In the genomic region with DNA sequence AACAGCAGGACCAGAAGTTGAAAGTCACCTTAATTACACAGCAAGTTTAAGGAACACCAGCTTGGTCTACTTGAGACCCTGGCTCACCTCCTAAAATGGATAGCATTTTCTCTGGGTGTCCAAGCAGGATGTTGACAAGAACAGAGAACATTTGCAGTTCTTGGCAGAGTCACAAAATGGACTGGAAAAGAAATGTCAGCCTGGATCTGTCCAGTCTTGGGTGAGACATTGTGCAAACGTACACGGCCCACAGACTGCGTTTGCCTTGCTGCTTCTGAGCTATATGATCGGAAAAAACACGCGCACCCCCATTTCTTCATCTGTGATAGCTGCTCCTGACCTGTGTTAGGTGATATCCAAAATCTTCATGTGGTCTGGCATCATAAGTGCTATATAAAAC, we compare ENCODE assay signal across 17 mouse cellular contexts. TPM values are rescaled to one million over a fixed set of nuclear protein-coding genes. Genes with fewer than 3 reads are reported as not detected.
A peak's percentile ranks its signal among the peaks of the same experiment; 100 is the strongest.
DNase-seq lines count a peak whose midpoint lies in the region; ATAC-seq and TF ChIP-seq lines count a peak whose summit lies in the region.
"Had no signal": no experiment of that assay in that cellular context is flagged by ENCODE, and none has a peak within 500 bp of the region (broad histone marks: within the 10 kb centered on the region; RNA-seq: fewer than 3 reads in every experiment).

No protein-coding gene starts in this region.

- TF ChIP-seq EP300 in stomach, postnatal 0 days (optimal IDR thresholded peaks at IDR 0.05) = no peak

- 0 out of 2 replicates have a peak, but pooled peaks cover 6% of the 10 kb centered on the region for H3K4me1 ChIP-seq in heart, embryonic 10.5 days
- H3K4me1 ChIP-seq in heart, embryonic 11.5 days (ENCODE audit: control insufficient read depth, insufficient read depth, low read length) = no peaks in the 10 kb centered on the region
- H3K4me1 ChIP-seq in lung, embryonic 15.5 days = peaks cover 10% of the 10 kb centered on the region
- peaks cover 3% of the 10 kb centered on the region; the same call in 1 of the 2 replicates for H3K4me1 ChIP-seq in lung, adult 2 months (ENCODE audit: control insufficient read depth, insufficient read depth, low read length)
- H3K4me1 ChIP-seq in lung, embryonic 16.5 days (replicated peaks; ENCODE audit: control insufficient read depth, insufficient read depth, low read length) = peaks cover 11% of the 10 kb centered on the region
- no peaks in the 10 kb centered on the region for H3K4me1 ChIP-seq in stomach, postnatal 0 days (replicated peaks; ENCODE audit: control insufficient read depth, insufficient read depth)
- H3K4me1 ChIP-seq: liver, embryonic 15.5 days had no signal

- intact Hi-C loops in gastrocnemius, postnatal 14 days (cut with DNase I; ENCODE audit: low total_unique reads) = no loop called here

- H3K4me3 ChIP-seq in heart, embryonic 10.5 days = no peak overlapping the region
- H3K4me3 ChIP-seq in heart, embryonic 11.5 days (ENCODE audit: low read depth, low read length) = no peak overlapping the region
- H3K4me3 ChIP-seq in lung, embryonic 15.5 days = no peak overlapping the region
- no peak overlapping the region for H3K4me3 ChIP-seq in lung, adult 2 months (replicated peaks; ENCODE audit: extremely low read depth, low read depth, low read length)
- no peak overlapping the region for H3K4me3 ChIP-seq in lung, embryonic 16.5 days (ENCODE audit: low read length)
- no peak overlapping the region for H3K4me3 ChIP-seq in stomach, postnatal 0 days (ENCODE audit: low read depth, low read length)
- H3K4me3 ChIP-seq: hindbrain, embryonic 15.5 days; liver, embryonic 15.5 days; midbrain, embryonic 12.5 days had no signal

- no peaks in the 10 kb centered on the region for H3K9me3 ChIP-seq in heart, embryonic 10.5 days
- H3K9me3 ChIP-seq in heart, embryonic 11.5 days (replicated peaks; ENCODE audit: control insufficient read depth, low read length) = no peaks in the 10 kb centered on the region
- H3K9me3 ChIP-seq in lung, embryonic 15.5 days = no peaks in the 10 kb centered on the region
- no peaks in the 10 kb centered on the region for H3K9me3 ChIP-seq in lung, embryonic 16.5 days (ENCODE audit: control insufficient read depth, low read length)
- H3K9me3 ChIP-seq in stomach, postnatal 0 days (ENCODE audit: control insufficient read depth, low read length) = no peaks in the 10 kb centered on the region
- H3K9me3 ChIP-seq: G1E; hindbrain, embryonic 15.5 days; liver, embryonic 15.5 days; midbrain, embryonic 12.5 days had no signal

- TF ChIP-seq CTCF in lung, adult 2 months (IDR thresholded peaks at IDR 0.05; ENCODE audit: insufficient read depth, low read length) = no peak
- TF ChIP-seq CTCF in stomach, postnatal 0 days (IDR thresholded peaks at IDR 0.05; ENCODE audit: low read depth) = no peak

- 91% methylated on average over 6 of the region's 6 CpGs for WGBS in heart, embryonic 10.5 days
- 78% methylated on average over 6 of the region's 6 CpGs for WGBS in heart, embryonic 11.5 days (ENCODE audit: insufficient replicate concordance)
- WGBS in lung, embryonic 15.5 days = 37% methylated on average over 6 of the region's 6 CpGs
- WGBS in lung, adult 2 months = 43% methylated on average over 6 of the region's 6 CpGs
- WGBS in lung, embryonic 16.5 days = 46% methylated on average over 6 of the region's 6 CpGs
- WGBS in stomach, postnatal 0 days = 39% methylated on average over 6 of the region's 6 CpGs

- no peak for TF ChIP-seq POLR2A in lung, adult 2 months (IDR thresholded peaks at IDR 0.05; ENCODE audit: borderline replicate concordance, extremely low read depth, low read depth, low read length)

- DNase-seq in heart, embryonic 10.5 days (ENCODE audit: low spot score) = peak; percentile 58
- no peak for DNase-seq in lung, adult 2 months
- no peak for DNase-seq in stomach, postnatal 0 days (ENCODE audit: low spot score)
- no peak for DNase-seq in gastrocnemius, postnatal 14 days
- DNase-seq: cerebellum, adult 8-10 months; right cerebral cortex, postnatal 4 days; thymus, adult 18-20 months had no signal

- no peak overlapping the region for H3K4me2 ChIP-seq in heart, embryonic 11.5 days
- no peak overlapping the region for H3K4me2 ChIP-seq in lung, embryonic 15.5 days
- H3K4me2 ChIP-seq in lung, embryonic 16.5 days (ENCODE audit: low read depth, low read length) = no peak overlapping the region
- H3K4me2 ChIP-seq in stomach, postnatal 0 days (replicated peaks; ENCODE audit: low read depth) = no peak overlapping the region
- H3K4me2 ChIP-seq: hindbrain, embryonic 15.5 days; liver, embryonic 15.5 days; midbrain, embryonic 12.5 days had no signal

- no peaks in the 10 kb centered on the region for H3K36me3 ChIP-seq in heart, embryonic 10.5 days
- H3K36me3 ChIP-seq in heart, embryonic 11.5 days (ENCODE audit: control insufficient read depth, insufficient read depth, low read length) = no peaks in the 10 kb centered on the region
- no peaks in the 10 kb centered on the region for H3K36me3 ChIP-seq in lung, embryonic 15.5 days
- H3K36me3 ChIP-seq in lung, embryonic 16.5 days (ENCODE audit: control insufficient read depth, insufficient read depth, low read length) = no peaks in the 10 kb centered on the region
- H3K36me3 ChIP-seq in stomach, postnatal 0 days (ENCODE audit: control insufficient read depth, insufficient read depth, low read length) = no peaks in the 10 kb centered on the region
- H3K36me3 ChIP-seq: G1E; hindbrain, embryonic 15.5 days; liver, embryonic 15.5 days; midbrain, embryonic 12.5 days had no signal

- no peak overlapping the region for H3K27ac ChIP-seq in heart, embryonic 10.5 days
- no peak overlapping the region for H3K27ac ChIP-seq in heart, embryonic 11.5 days (ENCODE audit: low read depth, low read length)
- H3K27ac ChIP-seq in lung, embryonic 15.5 days = peak overlapping the region; percentile 76
- H3K27ac ChIP-seq in lung, embryonic 16.5 days (ENCODE audit: low read length) = peak overlapping the region; percentile 77
- H3K27ac ChIP-seq in stomach, postnatal 0 days (replicated peaks) = peak overlapping the region; percentile 89
- H3K27ac ChIP-seq: hindbrain, embryonic 15.5 days; liver, embryonic 15.5 days; midbrain, embryonic 12.5 days had no signal

- no peaks in the 10 kb centered on the region for H3K27me3 ChIP-seq in heart, embryonic 10.5 days (ENCODE audit: insufficient read depth, poor library complexity, severe bottlenecking)
- no peaks in the 10 kb centered on the region for H3K27me3 ChIP-seq in heart, embryonic 11.5 days (ENCODE audit: control insufficient read depth, insufficient read depth, low read length)
- H3K27me3 ChIP-seq in lung, embryonic 15.5 days = no peaks in the 10 kb centered on the region
- no peaks in the 10 kb centered on the region for H3K27me3 ChIP-seq in lung, embryonic 16.5 days (ENCODE audit: control insufficient read depth, insufficient read depth, low read depth, low read length)
- no peaks in the 10 kb centered on the region for H3K27me3 ChIP-seq in stomach, postnatal 0 days (ENCODE audit: control insufficient read depth, insufficient read depth, low read length)
- H3K27me3 ChIP-seq: hindbrain, embryonic 15.5 days; liver, embryonic 15.5 days; midbrain, embryonic 12.5 days had no signal

- ATAC-seq in heart, embryonic 11.5 days (replicated peaks; ENCODE audit: insufficient number of reproducible peaks, low FRiP score, low TSS enrichment) = no peak
- peak; percentile 67; the same call in 1 of the 2 replicates for ATAC-seq in lung, embryonic 15.5 days (ENCODE audit: borderline replicate concordance, extremely low read depth, low FRiP score, low TSS enrichment)
- ATAC-seq in lung, embryonic 16.5 days (ENCODE audit: low read depth) = peak; percentile 88
- peak; percentile 32; the same call in 1 of the 2 replicates for ATAC-seq in stomach, postnatal 0 days (ENCODE audit: low FRiP score, low TSS enrichment)

- no peak overlapping the region for H3K9ac ChIP-seq in heart, embryonic 11.5 days (ENCODE audit: low read depth, low read length)
- no peak overlapping the region for H3K9ac ChIP-seq in lung, embryonic 15.5 days
- no peak overlapping the region for H3K9ac ChIP-seq in lung, embryonic 16.5 days (ENCODE audit: low read length)
- H3K9ac ChIP-seq in stomach, postnatal 0 days (ENCODE audit: low read length) = no peak overlapping the region
- H3K9ac ChIP-seq: hindbrain, embryonic 15.5 days; liver, embryonic 15.5 days; midbrain, embryonic 12.5 days had no signal

RNA-seq across cellular contexts. Expression of a gene that starts 9.5 kb away (rescaled TPM):
- polyA plus RNA-seq in heart, embryonic 10.5 days (2016; fragmentation: Nextera tagmentation; extraction: Ambion mirVana) = 254 and 270 TPM in 2 replicates
- polyA plus RNA-seq in heart, embryonic 11.5 days (2014; fragmentation: Nextera tagmentation; extraction: Ambion mirVana) = 241 and 243 TPM in 2 replicates
- 155 and 175 TPM in 2 replicates for polyA plus RNA-seq in lung, embryonic 15.5 days (2015; fragmentation: Nextera tagmentation; extraction: Ambion mirVana)
- 11.6 and 24.4 TPM in 2 replicates for polyA plus RNA-seq in lung, adult 2 months (2012; rRNA removed)
- 152 and 166 TPM in 2 replicates for polyA plus RNA-seq in lung, embryonic 16.5 days (2015; fragmentation: Nextera tagmentation; extraction: Ambion mirVana)
- 631 and 679 TPM in 2 replicates for polyA plus RNA-seq in stomach, postnatal 0 days (2015; fragmentation: Nextera tagmentation; extraction: Ambion mirVana)
- total RNA-seq in gastrocnemius, postnatal 14 days (2021) = 100 to 1,000 TPM in 1 of 2 experiments, 10 to 100 TPM in 1; 97.2 to 109 TPM

RNA-seq across cellular contexts. Expression of a gene that starts 28.4 kb away (rescaled TPM):
- polyA plus RNA-seq in heart, embryonic 10.5 days (2016; fragmentation: Nextera tagmentation; extraction: Ambion mirVana) = 0.21 and 0.28 TPM in 2 replicates
- polyA plus RNA-seq in heart, embryonic 11.5 days (2014; fragmentation: Nextera tagmentation; extraction: Ambion mirVana) = 0.23 TPM in 1 of 2 replicates, not detected in the other
- 1.2 TPM in 2 replicates for polyA plus RNA-seq in lung, embryonic 15.5 days (2015; fragmentation: Nextera tagmentation; extraction: Ambion mirVana)
- 4.2 and 5.1 TPM in 2 replicates for polyA plus RNA-seq in lung, adult 2 months (2012; rRNA removed)
- polyA plus RNA-seq in lung, embryonic 16.5 days (2015; fragmentation: Nextera tagmentation; extraction: Ambion mirVana) = 2.0 and 2.4 TPM in 2 replicates
- polyA plus RNA-seq in stomach, postnatal 0 days (2015; fragmentation: Nextera tagmentation; extraction: Ambion mirVana) = 0.16 and 0.19 TPM in 2 replicates
- total RNA-seq in gastrocnemius, postnatal 14 days (2021) = under 1 TPM; 0.22 to 0.35 TPM
- polyA plus RNA-seq: liver, embryonic 15.5 days had no signal

RNA-seq across cellular contexts. Expression of a gene that starts 30.5 kb away (rescaled TPM):
- polyA plus RNA-seq in heart, embryonic 10.5 days (2016; fragmentation: Nextera tagmentation; extraction: Ambion mirVana) = 0.31 TPM in 1 of 2 replicates, not detected in the other
- 0.10 TPM in 1 of 2 replicates, not detected in the other for polyA plus RNA-seq in heart, embryonic 11.5 days (2014; fragmentation: Nextera tagmentation; extraction: Ambion mirVana)
- 1.1 and 1.3 TPM in 2 replicates for polyA plus RNA-seq in lung, embryonic 15.5 days (2015; fragmentation: Nextera tagmentation; extraction: Ambion mirVana)
- polyA plus RNA-seq in lung, adult 2 months (2012; rRNA removed) = 43.2 and 46.8 TPM in 2 replicates
- polyA plus RNA-seq in lung, embryonic 16.5 days (2015; fragmentation: Nextera tagmentation; extraction: Ambion mirVana) = 1.6 and 2.9 TPM in 2 replicates
- polyA plus RNA-seq in stomach, postnatal 0 days (2015; fragmentation: Nextera tagmentation; extraction: Ambion mirVana) = 0.28 and 0.35 TPM in 2 replicates
- 1 to 10 TPM; 2.2 to 2.8 TPM for total RNA-seq in gastrocnemius, postnatal 14 days (2021)
- polyA plus RNA-seq: C2C12, G1E had no signal

RNA-seq across cellular contexts. Expression of a gene that starts 48.5 kb away (rescaled TPM):
- not detected in 2 replicates for polyA plus RNA-seq in heart, embryonic 10.5 days (2016; fragmentation: Nextera tagmentation; extraction: Ambion mirVana)
- not detected in 2 replicates for polyA plus RNA-seq in heart, embryonic 11.5 days (2014; fragmentation: Nextera tagmentation; extraction: Ambion mirVana)
- polyA plus RNA-seq in lung, embryonic 15.5 days (2015; fragmentation: Nextera tagmentation; extraction: Ambion mirVana) = not detected in 2 replicates
- polyA plus RNA-seq in lung, adult 2 months (2012; rRNA removed) = 0.90 and 1.1 TPM in 2 replicates
- polyA plus RNA-seq in lung, embryonic 16.5 days (2015; fragmentation: Nextera tagmentation; extraction: Ambion mirVana) = 0.28 TPM in 1 of 2 replicates, not detected in the other
- 0.85 and 1.2 TPM in 2 replicates for polyA plus RNA-seq in stomach, postnatal 0 days (2015; fragmentation: Nextera tagmentation; extraction: Ambion mirVana)
- not detected for total RNA-seq in gastrocnemius, postnatal 14 days (2021)
- total RNA-seq: G1E; left cerebral cortex, postnatal 25 days had no signal
- polyA plus RNA-seq: C2C12; G1E; hindbrain, embryonic 15.5 days; midbrain, embryonic 12.5 days; neural tube, embryonic 11.5 days had no signal

Comparison
In these comparisons a context has a peak if more than half of its experiments do, and no peak if none do; other contexts are left out.
1. RNA of a gene that starts 30.5 kb away (polyA plus RNA-seq): 43.2 to 46.8 TPM in lung, adult 2 months; 1.6 to 2.9 TPM in lung, embryonic 16.5 days, 1.1 to 1.3 TPM in lung, embryonic 15.5 days, 0.28 to 0.35 TPM in stomach, postnatal 0 days, 0.31 TPM in heart, embryonic 10.5 days and 0.10 TPM in heart, embryonic 11.5 days; every median in the first group is over 10 times any median in the second.
2. H3K27ac ChIP-seq: peak in lung, embryonic 15.5 days (single experiment), lung, embryonic 16.5 days (single experiment) and stomach, postnatal 0 days (single experiment); none in heart, embryonic 10.5 days (single experiment) and heart, embryonic 11.5 days (single experiment).